Mouse (Mus musculus): ENCODE results near the gene Dhdh.
A peak's percentile ranks its signal among the peaks of the same experiment; 100 is the strongest.
"Not testable (repeated sequence)": the region's sequence is repeated elsewhere in the genome, so short reads cannot be mapped to it uniquely, and the experiment has no call there.

Gene Dhdh

GRCm38 (mm10) chr7:45475291-45475969 is 13.2 kb downstream of the Dhdh start:
- no peak for DNase-seq (ENCODE audit: low read depth in 1 of 2, low spot score in 2 of 2)

- DNase-seq (ENCODE audit: low read depth in 1 of 2, low spot score in 2 of 2), result peak in 1 of 2 experiments; percentile 43
Observed at GRCm38 (mm10) chr7:45470869-45471268, 17.7 kb downstream of the Dhdh start.

GRCm38 (mm10) chr7:45467090-45467670 is 21.4 kb downstream of the Dhdh start:
- DNase-seq (ENCODE audit: low read depth in 1 of 2, low spot score in 2 of 2), result no peak

GRCm38 (mm10) chr7:45466283-45467089 is 22.1 kb downstream of the Dhdh start, which contains the start of gene Bax:
TSS of gene Bax (minus strand) at chr7:45466898.
- peak; percentile 81 to 89 for DNase-seq (ENCODE audit: low read depth in 1 of 2, low spot score in 2 of 2)

DNA sequence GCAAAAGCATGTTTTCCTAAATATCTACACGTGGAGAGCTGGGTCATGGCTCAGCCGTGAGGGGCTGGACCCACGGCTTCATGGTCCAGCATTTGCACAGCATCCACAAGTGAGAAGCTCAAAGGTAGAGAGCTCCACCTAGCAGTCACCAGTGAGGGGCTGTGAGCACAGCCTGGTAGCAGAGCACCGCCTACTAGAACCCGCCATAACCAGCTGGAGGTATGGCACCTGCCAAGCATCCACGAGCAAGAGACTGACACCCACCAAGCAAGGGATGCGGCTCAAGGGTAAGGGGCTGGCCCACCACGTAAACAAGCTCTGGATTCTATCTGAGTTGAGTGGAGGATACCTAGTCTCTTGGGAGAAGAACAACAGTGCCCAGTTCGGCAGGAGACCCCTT is 23.1 kb downstream of the Dhdh start:
- DNase-seq (ENCODE audit: low read depth in 1 of 2, low spot score in 2 of 2), result no peak

DNA sequence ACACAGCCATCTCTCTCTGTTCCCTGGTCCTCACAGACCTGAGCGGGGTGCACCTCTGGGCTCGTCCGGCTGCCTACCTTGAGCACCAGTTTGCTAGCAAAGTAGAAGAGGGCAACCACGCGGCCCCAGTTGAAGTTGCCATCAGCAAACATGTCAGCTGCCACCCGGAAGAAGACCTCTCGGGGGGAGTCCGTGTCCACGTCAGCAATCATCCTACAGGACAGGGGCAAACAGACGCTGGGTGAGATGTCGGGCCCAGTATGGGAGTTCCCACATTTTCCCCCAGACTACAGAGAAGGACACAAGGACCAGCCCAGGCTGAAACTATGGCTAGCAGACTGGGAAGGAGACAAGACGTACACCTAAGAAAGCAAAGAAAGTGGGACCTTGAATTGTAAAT is 23.5 kb downstream of the Dhdh start:
- DNase-seq (ENCODE audit: low read depth in 1 of 2, low spot score in 2 of 2), result no peak

DNA sequence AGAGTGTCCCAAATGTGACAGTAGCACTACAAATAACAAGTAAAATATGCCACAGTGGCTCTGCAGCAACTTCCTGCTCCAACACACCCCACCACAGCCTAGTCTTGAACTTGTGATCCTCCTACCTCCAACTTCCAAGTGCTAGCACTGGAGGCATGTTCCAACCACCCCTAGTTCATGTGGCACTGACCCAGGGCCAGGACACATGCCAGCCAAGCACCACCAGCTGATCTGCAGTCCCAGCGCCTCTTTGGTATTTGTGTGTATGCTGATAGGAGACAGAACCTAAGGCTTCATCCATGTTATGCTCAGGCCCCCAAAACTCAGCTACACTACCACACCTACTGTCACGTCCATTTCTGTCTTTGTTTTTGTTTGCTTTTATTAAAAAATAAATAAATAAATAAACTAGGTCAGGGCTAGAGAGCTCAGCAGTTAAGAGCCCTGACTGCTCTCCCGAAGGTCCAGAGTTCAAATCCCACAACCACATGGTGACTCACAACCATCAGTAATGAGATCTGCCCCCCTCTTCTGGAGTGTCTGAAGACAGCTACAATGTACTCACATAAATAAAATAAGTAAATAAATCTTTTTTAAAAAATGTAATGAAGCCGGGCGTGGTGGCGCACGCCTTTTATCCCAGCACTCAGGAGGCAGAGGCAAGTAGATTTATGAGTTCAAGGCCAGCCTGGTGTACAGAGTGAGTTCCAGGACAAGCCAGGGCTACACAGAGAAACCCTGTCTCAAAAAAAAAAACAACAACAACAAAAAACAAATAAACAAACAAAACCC is 24.4 kb downstream of the Dhdh start:
- DNase-seq (ENCODE audit: low read depth in 1 of 2, low spot score in 2 of 2), result no peak

DNA sequence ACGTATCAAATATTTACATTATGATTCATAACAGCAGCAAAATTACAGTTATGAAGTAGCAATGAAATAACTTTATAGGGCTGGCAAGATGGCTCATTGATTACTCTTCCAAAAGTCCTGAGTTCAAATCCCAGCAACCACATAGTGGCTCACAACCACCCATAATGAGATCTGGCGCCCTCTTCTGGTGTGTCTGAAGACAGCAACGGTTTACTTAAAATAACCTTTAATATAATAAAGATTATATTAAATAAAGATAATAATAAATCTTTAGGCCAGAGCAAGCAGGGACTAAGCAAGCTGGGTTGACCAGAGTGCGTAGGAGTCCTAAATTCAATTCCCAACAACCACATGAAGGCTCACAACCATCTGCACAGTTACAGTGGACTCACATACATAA is 25.7 kb downstream of the Dhdh start:
- DNase-seq (ENCODE audit: low read depth in 1 of 2, low spot score in 2 of 2), result not testable (repeated sequence)

DNA sequence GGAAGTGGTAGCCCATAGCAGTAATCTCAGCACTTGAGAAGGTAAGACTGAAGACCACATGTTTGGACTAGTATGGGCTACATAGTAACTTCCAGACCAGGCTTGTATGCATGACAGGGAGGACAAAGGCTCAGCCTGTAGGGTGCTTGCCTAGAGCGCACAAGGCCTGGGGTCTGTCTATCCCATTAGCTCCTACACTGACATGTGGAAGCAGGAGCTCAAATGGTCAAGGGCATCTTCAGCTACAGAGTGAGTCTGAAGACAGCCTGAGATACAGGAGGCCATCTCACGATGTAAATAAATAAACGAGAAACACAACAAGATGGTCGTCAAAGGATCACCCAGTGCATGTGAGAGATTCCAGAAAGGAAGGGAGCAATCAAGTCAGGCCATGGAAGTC is 26.3 kb downstream of the Dhdh start:
- no peak for DNase-seq (ENCODE audit: low read depth in 1 of 2, low spot score in 2 of 2)

DNA sequence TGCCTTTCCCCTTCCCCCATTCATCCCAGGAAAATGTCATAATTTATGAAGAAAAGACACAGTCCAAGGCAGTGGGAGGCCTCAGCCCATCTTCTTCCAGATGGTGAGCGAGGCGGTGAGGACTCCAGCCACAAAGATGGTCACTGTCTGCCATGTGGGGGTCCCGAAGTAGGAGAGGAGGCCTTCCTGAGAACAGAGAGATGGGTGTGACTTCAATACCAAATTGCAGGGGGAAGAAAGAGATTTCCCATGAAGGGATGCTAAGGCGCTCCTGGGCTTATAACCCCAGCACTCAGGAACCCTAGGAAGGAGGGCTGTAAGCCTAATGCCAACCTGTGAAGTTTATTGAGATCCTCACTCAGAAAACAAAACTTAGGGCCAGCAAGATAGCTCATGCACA is 26.8 kb downstream of the Dhdh start:
- no peak for DNase-seq (ENCODE audit: low read depth in 1 of 2, low spot score in 2 of 2)

GRCm38 (mm10) chr7:45461326-45461725 is 27.3 kb downstream of the Dhdh start:
- DNase-seq (ENCODE audit: low read depth in 1 of 2, low spot score in 2 of 2), result no peak

- peak in 1 of 2 experiments; percentile 53 for DNase-seq (ENCODE audit: low read depth in 1 of 2, low spot score in 2 of 2)
Observed at GRCm38 (mm10) chr7:45460860-45461314, 27.7 kb downstream of the Dhdh start.

GRCm38 (mm10) chr7:45460377-45460776 is 28.2 kb downstream of the Dhdh start:
- no peak for DNase-seq (ENCODE audit: low read depth in 1 of 2, low spot score in 2 of 2)

- peak; percentile 97 to 98 for DNase-seq (ENCODE audit: low read depth in 1 of 2, low spot score in 2 of 2)
Observed at GRCm38 (mm10) chr7:45459564-45460140, 29.0 kb downstream of the Dhdh start, which contains the start of gene Ftl1. TSS of gene Ftl1 (minus strand) at chr7:45459884.

DNA sequence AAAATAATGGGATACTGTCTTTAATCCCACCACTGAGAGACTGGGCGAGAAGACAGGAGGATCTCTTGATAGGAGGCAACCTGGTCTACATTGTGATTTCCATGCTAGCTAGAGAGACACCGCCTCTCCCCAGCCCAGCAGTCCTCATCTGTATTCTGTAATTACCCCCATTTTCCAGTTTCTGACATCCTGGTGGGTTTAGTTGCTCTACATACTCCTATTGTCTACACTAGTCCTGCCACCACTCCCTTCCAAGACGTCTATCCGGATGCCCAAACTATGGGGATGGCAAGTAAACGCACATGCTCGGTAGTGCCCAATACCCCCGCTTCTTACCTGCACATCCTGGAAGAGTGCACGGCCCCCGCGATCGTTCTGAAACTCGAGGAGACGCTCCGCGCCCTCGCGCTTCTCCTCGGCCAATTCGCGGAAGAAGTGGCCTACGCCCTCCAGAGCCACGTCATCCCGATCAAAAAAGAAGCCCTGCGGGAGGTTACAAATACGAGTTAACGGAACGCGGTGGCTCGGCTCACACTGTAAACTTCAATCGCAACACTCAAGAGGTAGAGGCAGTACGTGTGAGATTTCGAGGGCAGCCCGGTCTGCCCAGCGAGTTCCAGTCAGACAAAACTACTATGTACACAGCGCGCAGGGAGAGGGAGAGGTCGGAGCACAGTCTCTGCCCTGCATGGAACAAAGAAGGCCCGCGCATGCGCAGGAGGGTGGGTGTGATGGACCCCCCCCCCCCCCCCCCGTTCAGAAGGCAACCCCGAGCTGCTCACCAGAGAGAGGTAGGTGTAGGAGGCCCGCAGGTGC is 29.6 kb downstream of the Dhdh start:
- DNase-seq (ENCODE audit: low read depth in 1 of 2, low spot score in 2 of 2), result peak in 1 of 2 experiments; percentile 49

DNA sequence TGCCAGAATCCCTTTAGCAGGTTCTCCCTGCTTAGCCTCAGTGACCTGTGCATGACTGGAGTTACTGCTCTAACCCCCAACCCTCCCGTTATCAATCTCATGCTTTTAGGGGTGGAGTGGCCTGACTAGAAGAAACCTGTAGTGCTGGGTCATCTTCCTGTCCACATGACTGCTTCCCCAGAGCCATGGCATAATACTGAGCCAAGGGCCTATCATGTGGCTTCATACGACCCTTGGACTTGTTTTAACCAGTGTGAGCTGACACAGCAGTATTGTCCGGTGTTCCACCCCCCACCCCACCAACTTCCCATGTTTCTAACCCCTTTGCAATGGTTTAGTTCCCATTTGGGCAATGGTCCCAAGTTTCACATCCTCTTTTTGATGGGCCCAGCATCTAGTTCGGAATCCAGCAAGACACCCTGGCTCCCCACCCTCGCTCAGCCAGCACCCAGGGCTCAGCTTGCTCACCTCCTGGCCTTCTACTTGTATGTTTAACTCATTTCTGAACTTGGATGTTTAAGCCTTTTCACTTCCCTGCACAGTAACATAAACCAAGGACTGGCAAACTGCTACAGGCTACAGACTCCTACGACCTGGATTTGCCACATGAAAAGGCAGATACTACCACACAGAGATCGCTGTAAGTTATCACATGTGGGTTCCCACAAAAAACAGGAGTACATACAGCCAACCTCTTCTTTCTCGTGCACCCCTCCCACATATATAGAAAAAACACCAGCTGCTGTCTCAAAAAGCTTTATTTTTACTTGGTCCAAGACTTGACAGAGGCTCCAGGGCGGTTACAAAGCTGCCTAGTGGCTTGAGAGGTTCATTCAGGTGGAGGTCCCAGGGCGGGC is 31.2 kb downstream of the Dhdh start:
- DNase-seq (ENCODE audit: low read depth in 1 of 2, low spot score in 2 of 2), result peak; percentile 71

GRCm38 (mm10) chr7:45456721-45457203 is 31.8 kb downstream of the Dhdh start:
- DNase-seq (ENCODE audit: low read depth in 1 of 2, low spot score in 2 of 2), result no peak

DNA sequence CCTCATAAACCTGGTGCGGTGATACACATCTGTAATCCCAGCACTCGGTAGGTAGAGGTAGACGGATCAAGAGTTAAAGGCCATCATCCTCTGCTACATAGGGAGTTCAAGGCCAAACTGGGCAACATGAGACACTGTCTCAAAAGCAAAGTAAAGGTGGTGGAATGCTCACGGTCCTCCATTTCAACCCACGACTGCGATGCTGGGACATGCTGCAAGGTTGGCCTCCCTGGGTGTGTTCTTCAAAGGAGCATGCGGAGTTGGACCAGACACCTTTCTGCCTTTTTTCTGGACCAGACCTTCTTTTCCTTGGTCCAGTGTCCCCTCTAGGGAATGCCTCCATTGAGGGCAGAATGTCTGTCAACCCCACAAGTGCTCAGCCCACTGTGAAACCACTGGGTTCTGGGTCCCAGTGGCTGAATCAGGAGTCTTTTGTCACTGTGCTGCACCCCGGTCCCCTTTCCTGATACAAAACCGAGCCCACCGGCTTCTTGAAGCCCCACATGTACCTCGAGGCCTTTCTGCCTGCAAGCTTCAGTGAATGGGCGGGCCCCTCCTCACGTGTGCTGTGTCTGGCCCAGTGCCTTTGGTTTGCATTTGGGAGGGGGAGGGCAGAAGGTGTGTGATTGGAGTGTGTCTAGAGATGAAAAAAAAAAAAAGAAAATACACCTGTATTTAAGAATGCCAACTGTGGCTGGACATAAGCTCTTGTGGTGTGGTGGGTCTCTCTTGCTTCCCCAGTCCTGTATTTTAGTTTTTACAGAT is 32.5 kb downstream of the Dhdh start:
- no peak for DNase-seq (ENCODE audit: low read depth in 1 of 2, low spot score in 2 of 2)
